Mouse (Mus musculus): ENCODE measurements around the gene Cops7a. TPM values are rescaled to one million over a fixed set of nuclear protein-coding genes. Genes with fewer than 3 reads are reported as not detected.
A peak's percentile ranks its signal among the peaks of the same experiment; 100 is the strongest.

Cops7a gene
- polyA plus RNA-seq, 1 experiment: 55.7 TPM

DNA sequence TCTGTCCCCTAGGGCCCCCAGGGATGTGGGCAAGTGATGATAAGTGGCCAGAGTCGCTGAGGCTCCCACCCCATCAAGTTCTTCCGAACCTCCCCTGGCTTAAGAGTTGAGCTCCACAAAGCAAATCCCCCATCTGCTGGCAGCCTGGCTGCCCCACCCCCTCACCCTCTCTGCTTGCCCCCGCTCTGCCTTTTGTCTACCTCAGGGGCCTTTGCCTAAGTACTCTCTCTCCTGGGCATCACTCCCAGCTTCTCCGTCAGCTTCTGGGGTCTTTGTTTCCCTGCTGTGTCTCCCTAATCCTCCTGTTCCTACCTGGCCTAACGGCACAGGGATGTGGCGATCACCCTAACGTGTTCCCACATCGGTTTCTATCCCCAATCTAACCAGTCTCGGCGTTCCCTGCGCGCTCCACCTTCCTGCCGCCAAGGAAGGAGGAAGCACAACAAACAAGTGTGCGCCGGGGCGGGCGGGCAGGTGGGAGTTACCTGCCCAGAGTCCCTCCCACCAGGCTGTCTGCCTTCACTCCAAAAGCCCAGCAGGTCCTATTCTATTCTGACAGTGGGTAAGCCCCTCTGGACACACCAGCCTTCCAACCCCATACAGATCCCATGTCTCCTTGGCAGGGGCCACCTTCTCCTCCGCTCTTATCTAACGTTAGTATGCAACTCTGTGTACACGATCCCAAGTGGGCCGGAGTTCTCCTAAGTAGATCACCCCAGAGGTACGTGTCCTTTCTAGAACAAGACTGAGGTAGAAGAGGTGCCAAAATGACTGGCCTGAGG lies 50.0 kb downstream of the Cops7a start:
- H3K4me3 ChIP-seq (replicated peaks): no peak overlapping the region
- H3K9me3 ChIP-seq: no peaks in the 10 kb centered on the region
- TF ChIP-seq FLI1 (IDR thresholded peaks at IDR 0.05; ENCODE audit: low read length) (no peak), GATA1 (IDR thresholded peaks at IDR 0.05; ENCODE audit: borderline replicate concordance, low read length) (no peak)
- H3K27me3 ChIP-seq (replicated peaks): peaks cover 81% of the 10 kb centered on the region
- peaks cover 71% of the 10 kb centered on the region for H3K4me1 ChIP-seq
- no peaks in the 10 kb centered on the region for H3K36me3 ChIP-seq (replicated peaks; ENCODE audit: low read length)

GRCm38 (mm10) chr6:124914511-124914910 lies 50.8 kb downstream of the Cops7a start:
- Histone ChIP-seq H3K36me3 (replicated peaks; ENCODE audit: low read length) (no peaks in the 10 kb centered on the region), H3K4me1 (peaks cover 69% of the 10 kb centered on the region), H3K27me3 (replicated peaks) (peaks cover 83% of the 10 kb centered on the region), H3K4me3 (replicated peaks) (no peak overlapping the region), H3K9me3 (no peaks in the 10 kb centered on the region)
- no peak for TF ChIP-seq FLI1 (IDR thresholded peaks at IDR 0.05; ENCODE audit: low read length)

DNA sequence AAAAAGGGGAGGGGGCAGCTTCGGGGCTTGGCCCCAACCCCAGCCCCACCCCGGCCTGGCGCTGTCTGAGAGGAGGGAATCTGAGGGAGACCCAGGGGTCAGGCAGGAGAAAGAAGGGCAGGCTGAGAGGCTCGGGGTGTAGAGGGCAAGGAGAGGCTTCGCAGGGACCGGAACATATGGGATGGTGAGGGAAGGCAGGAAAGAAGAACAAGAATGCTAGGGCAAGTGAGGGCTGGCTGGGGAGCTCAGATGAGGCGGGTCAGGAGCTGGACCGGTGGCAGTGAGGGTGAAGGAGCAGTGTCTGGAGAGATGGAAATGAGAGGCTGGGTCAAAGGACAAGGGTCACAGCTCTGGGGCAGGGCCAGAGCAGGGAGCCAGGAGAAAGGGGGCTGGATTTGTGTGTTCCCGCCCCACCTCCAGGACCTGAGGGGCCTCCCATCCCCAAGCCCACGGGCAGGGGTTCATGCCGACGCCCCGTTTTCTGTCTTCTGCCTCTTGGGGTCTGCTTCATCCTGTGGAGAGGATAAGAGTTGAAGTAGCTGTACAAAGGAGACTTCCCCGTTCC lies 51.5 kb downstream of the Cops7a start:
- Histone ChIP-seq H3K27me3 (replicated peaks) (peaks cover 84% of the 10 kb centered on the region), H3K4me1 (peaks cover 64% of the 10 kb centered on the region)

GRCm38 (mm10) chr6:124913214-124913613 lies 52.1 kb downstream of the Cops7a start:
- Histone ChIP-seq H3K4me3 (replicated peaks) (no peak overlapping the region), H3K4me1 (peaks cover 67% of the 10 kb centered on the region), H3K36me3 (replicated peaks; ENCODE audit: low read length) (no peaks in the 10 kb centered on the region), H3K27me3 (replicated peaks) (peaks cover 84% of the 10 kb centered on the region), H3K9me3 (no peaks in the 10 kb centered on the region)
- TF ChIP-seq FLI1 (IDR thresholded peaks at IDR 0.05; ENCODE audit: low read length) (no peak), GATA1 (IDR thresholded peaks at IDR 0.05; ENCODE audit: borderline replicate concordance, low read length) (no peak)

More for the DNA sequence above, 51.5 kb downstream of the Cops7a start:
- TF ChIP-seq GATA1 (IDR thresholded peaks at IDR 0.05; ENCODE audit: borderline replicate concordance, low read length): no peak
- TF ChIP-seq FLI1 (IDR thresholded peaks at IDR 0.05; ENCODE audit: low read length): no peak
- no peaks in the 10 kb centered on the region for H3K9me3 ChIP-seq
- H3K4me3 ChIP-seq (replicated peaks): no peak overlapping the region
- no peaks in the 10 kb centered on the region for H3K36me3 ChIP-seq (replicated peaks; ENCODE audit: low read length)

DNA sequence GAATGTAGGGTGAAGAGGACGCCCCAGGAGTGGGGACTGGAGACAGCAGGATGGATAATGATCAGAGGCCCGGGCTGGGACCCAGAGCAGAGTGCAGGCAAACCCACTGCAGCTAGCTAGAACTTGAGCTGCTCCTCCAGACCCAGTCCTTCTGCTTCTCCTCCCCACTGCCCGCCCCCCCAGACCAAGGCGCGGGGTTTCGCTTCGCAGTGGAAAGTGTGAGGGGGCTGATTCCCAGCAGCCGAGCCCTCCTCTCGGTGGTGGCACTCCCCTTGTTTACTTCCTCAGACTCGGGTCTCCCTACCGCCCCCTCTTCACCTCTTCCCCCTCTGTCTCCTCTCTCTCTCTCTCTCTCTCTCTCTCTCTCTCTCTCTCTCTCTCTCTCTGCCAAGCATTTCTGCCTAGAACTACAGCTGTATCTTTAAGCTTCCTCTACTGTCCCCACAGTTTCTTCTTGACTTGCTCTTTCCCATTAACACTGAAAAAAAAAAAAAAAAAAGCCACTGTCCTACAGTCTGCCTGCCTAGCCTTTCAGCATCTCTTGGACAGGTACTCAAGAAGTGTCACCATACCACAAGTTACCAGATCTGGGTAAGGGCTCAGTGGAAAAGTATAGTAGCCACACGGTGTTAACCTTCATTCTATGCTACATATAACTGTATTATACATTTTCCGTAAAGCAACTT lies 53.7 kb downstream of the Cops7a start, which contains the start of gene Lag3:
Gene Lag3 (minus strand): TSS at position 173 of the 686 bp plus-strand sequence.
- Histone ChIP-seq H3K27me3 (replicated peaks) (peaks cover 76% of the 10 kb centered on the region), H3K9me3 (no peaks in the 10 kb centered on the region), H3K36me3 (replicated peaks; ENCODE audit: low read length) (no peaks in the 10 kb centered on the region), H3K4me1 (peaks cover 61% of the 10 kb centered on the region), H3K4me3 (replicated peaks) (peak within 1 kb of the TSS; percentile 53)
- TF ChIP-seq FLI1 (IDR thresholded peaks at IDR 0.05; ENCODE audit: low read length) (no peak), GATA1 (IDR thresholded peaks at IDR 0.05; ENCODE audit: borderline replicate concordance, low read length) (no peak)

DNA sequence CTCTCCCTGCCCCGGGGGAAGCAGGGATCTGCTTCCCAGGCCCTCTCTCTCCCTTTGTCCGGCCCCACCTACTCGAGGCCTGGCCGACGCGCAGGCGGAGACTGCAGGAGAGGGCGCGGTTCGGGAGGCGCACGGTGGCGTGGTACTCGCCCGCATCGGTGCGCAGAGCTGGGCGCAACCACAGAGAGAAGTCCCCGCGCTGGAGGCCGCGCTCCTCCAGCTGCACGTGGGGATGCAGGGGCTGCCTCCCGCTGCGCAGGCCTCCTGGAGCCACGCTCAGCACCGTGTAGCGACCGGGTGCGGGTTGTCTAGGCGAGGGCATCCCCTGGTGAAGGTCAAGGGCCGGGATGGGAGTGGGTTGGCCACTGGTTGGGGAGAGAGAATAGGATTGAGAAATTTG lies 55.3 kb downstream of the Cops7a start:
- TF ChIP-seq GATA1 (IDR thresholded peaks at IDR 0.05; ENCODE audit: borderline replicate concordance, low read length): no peak
- TF ChIP-seq FLI1 (IDR thresholded peaks at IDR 0.05; ENCODE audit: low read length): no peak
- no peaks in the 10 kb centered on the region for H3K9me3 ChIP-seq
- no peaks in the 10 kb centered on the region for H3K36me3 ChIP-seq (replicated peaks; ENCODE audit: low read length)
- H3K4me1 ChIP-seq: peaks cover 45% of the 10 kb centered on the region
- H3K27me3 ChIP-seq (replicated peaks): peaks cover 62% of the 10 kb centered on the region
- no peak overlapping the region for H3K4me3 ChIP-seq (replicated peaks)

Other genes with a start within 250 kb of the Cops7a start
- gene Ptpn6, start 226.8 kb downstream of the Cops7a start, polyA plus RNA-seq (2012; ENCODE audit: insufficient read depth, low replicate concordance): 19.9 and 20.1 TPM in 2 replicates
- gene Grcc10, start 224.2 kb downstream of the Cops7a start, polyA plus RNA-seq (2012; ENCODE audit: insufficient read depth, low replicate concordance): 11.7 and 65.2 TPM in 2 replicates
- 43.0 TPM in 1 of 2 replicates, not detected in the other for gene Gm45234, start 209.5 kb downstream of the Cops7a start, polyA plus RNA-seq (2012; ENCODE audit: insufficient read depth, low replicate concordance)
- 38.5 and 97.6 TPM in 2 replicates for gene Atn1, start 209.0 kb downstream of the Cops7a start, polyA plus RNA-seq (2012; ENCODE audit: insufficient read depth, low replicate concordance)
- gene Eno2, start 195.9 kb downstream of the Cops7a start, polyA plus RNA-seq (2012; ENCODE audit: insufficient read depth, low replicate concordance): 5.8 and 6.2 TPM in 2 replicates
- not detected in 2 replicates for gene Lrrc23, start 185.8 kb downstream of the Cops7a start, polyA plus RNA-seq (2012; ENCODE audit: insufficient read depth, low replicate concordance)
- 42.5 and 52.2 TPM in 2 replicates for gene Spsb2, start 156.9 kb downstream of the Cops7a start, polyA plus RNA-seq (2012; ENCODE audit: insufficient read depth, low replicate concordance)
- 74.5 and 552 TPM in 2 replicates for gene Tpi1, start 151.2 kb downstream of the Cops7a start, polyA plus RNA-seq (2012; ENCODE audit: insufficient read depth, low replicate concordance)
- 35.1 and 61.7 TPM in 2 replicates for gene Usp5, start 136.1 kb downstream of the Cops7a start, polyA plus RNA-seq (2012; ENCODE audit: insufficient read depth, low replicate concordance)
- 27.2 and 32.4 TPM in 2 replicates for gene Cdca3, start 136.0 kb downstream of the Cops7a start, polyA plus RNA-seq (2012; ENCODE audit: insufficient read depth, low replicate concordance)
- gene Gnb3, start 125.3 kb downstream of the Cops7a start, polyA plus RNA-seq (2012; ENCODE audit: insufficient read depth, low replicate concordance): not detected in 2 replicates
- 5.5 TPM in 1 of 2 replicates, not detected in the other for gene P3h3, start 107.8 kb downstream of the Cops7a start, polyA plus RNA-seq (2012; ENCODE audit: insufficient read depth, low replicate concordance)
- 0.82 and 7.7 TPM in 2 replicates for gene Gpr162, start 101.6 kb downstream of the Cops7a start, polyA plus RNA-seq (2012; ENCODE audit: insufficient read depth, low replicate concordance)
- gene Cd4, start 77.3 kb downstream of the Cops7a start, polyA plus RNA-seq (2012; ENCODE audit: insufficient read depth, low replicate concordance): 0.35 TPM in 1 of 2 replicates, not detected in the other
- gene Lag3, start 53.8 kb downstream of the Cops7a start, polyA plus RNA-seq (2012; ENCODE audit: insufficient read depth, low replicate concordance): 0.62 TPM in 1 of 2 replicates, not detected in the other
- 330 and 450 TPM in 2 replicates for gene Ptms, start 45.4 kb downstream of the Cops7a start, polyA plus RNA-seq (2012; ENCODE audit: insufficient read depth, low replicate concordance)
- gene Mlf2, start 34.2 kb downstream of the Cops7a start, polyA plus RNA-seq (2012; ENCODE audit: insufficient read depth, low replicate concordance): 183 and 362 TPM in 2 replicates
- gene Pianp, start 31.2 kb upstream of the Cops7a start, polyA plus RNA-seq (2012; ENCODE audit: insufficient read depth, low replicate concordance): 2.5 and 7.7 TPM in 2 replicates
- gene Zfp384, start 43.6 kb upstream of the Cops7a start, polyA plus RNA-seq (2012; ENCODE audit: insufficient read depth, low replicate concordance): 21.5 and 67.6 TPM in 2 replicates
- gene Ing4, start 74.2 kb upstream of the Cops7a start, polyA plus RNA-seq (2012; ENCODE audit: insufficient read depth, low replicate concordance): 16.8 and 17.7 TPM in 2 replicates
- 8.7 and 11.3 TPM in 2 replicates for gene Acrbp, start 84.2 kb upstream of the Cops7a start, polyA plus RNA-seq (2012; ENCODE audit: insufficient read depth, low replicate concordance)
- 0.62 TPM in 1 of 2 replicates, not detected in the other for gene Lpar5, start 102.4 kb upstream of the Cops7a start, polyA plus RNA-seq (2012; ENCODE audit: insufficient read depth, low replicate concordance)
- 41.8 and 90.6 TPM in 2 replicates for gene Chd4, start 130.4 kb upstream of the Cops7a start, polyA plus RNA-seq (2012; ENCODE audit: insufficient read depth, low replicate concordance)
- 18.4 and 24.5 TPM in 2 replicates for gene Nop2, start 166.4 kb upstream of the Cops7a start, polyA plus RNA-seq (2012; ENCODE audit: insufficient read depth, low replicate concordance)
- gene Iffo1, start 179.7 kb upstream of the Cops7a start, polyA plus RNA-seq (2012; ENCODE audit: insufficient read depth, low replicate concordance): 20.6 and 36.4 TPM in 2 replicates
- gene Gapdh, start 200.9 kb upstream of the Cops7a start, polyA plus RNA-seq (2012; ENCODE audit: insufficient read depth, low replicate concordance): 5,967 and 19,384 TPM in 2 replicates
- 92.0 and 141 TPM in 2 replicates for gene Ncapd2, start 226.2 kb upstream of the Cops7a start, polyA plus RNA-seq (2012; ENCODE audit: insufficient read depth, low replicate concordance)
- gene Mrpl51, start 226.3 kb upstream of the Cops7a start, polyA plus RNA-seq (2012; ENCODE audit: insufficient read depth, low replicate concordance): 68.3 and 124 TPM in 2 replicates

Data from megakaryocyte, embryonic 14.5 days (primary cell).